Mouse (Mus musculus): ENCODE data around the gene Hpcal1. TPM values are rescaled to one million over a fixed set of nuclear protein-coding genes. Genes with fewer than 3 reads are reported as not detected.

Hpcal1 gene
- polyA plus RNA-seq, 1 experiment = 36.1 TPM

DNA sequence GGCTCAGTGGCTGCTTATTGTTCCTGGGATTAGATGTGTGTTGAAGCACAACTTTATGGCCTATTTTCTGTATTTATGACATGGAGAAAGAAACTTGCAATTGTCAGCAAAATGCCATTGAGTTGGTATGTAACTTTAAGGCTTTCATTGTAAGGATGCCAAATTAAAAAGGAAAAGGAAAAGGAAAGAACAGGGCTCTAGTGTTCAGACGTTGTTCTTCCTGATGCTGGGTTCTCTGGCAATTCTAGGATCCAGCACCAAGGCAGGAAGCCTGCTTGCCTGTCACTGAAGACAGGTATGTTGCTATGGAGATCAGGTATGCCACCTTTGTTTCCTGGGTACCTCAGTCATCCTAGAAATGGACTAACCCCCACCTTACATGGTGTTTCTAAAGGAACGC lies 11.1 kb downstream of the Hpcal1 start:
- Histone ChIP-seq H3K4me3 (replicated peaks; ENCODE audit: control insufficient read depth, low read depth, low read length) (no peak overlapping the region), H3K27ac (ENCODE audit: control insufficient read depth, insufficient read depth, low read depth, low read length, poor library complexity) (no peak overlapping the region), H3K4me1 (ENCODE audit: control insufficient read depth, insufficient read depth, low read length) (peaks cover 1% of the 10 kb centered on the region; the same call in 1 of the 2 replicates)
- 51% methylated on average over 2 of the region's 2 CpGs for WGBS
- TF ChIP-seq CTCF (IDR thresholded peaks at IDR 0.05; ENCODE audit: control insufficient read depth, insufficient read depth, low read length) = no peak
- no peak for TF ChIP-seq POLR2A (IDR thresholded peaks at IDR 0.05; ENCODE audit: borderline replicate concordance, control insufficient read depth, low read depth, low read length)

DNA sequence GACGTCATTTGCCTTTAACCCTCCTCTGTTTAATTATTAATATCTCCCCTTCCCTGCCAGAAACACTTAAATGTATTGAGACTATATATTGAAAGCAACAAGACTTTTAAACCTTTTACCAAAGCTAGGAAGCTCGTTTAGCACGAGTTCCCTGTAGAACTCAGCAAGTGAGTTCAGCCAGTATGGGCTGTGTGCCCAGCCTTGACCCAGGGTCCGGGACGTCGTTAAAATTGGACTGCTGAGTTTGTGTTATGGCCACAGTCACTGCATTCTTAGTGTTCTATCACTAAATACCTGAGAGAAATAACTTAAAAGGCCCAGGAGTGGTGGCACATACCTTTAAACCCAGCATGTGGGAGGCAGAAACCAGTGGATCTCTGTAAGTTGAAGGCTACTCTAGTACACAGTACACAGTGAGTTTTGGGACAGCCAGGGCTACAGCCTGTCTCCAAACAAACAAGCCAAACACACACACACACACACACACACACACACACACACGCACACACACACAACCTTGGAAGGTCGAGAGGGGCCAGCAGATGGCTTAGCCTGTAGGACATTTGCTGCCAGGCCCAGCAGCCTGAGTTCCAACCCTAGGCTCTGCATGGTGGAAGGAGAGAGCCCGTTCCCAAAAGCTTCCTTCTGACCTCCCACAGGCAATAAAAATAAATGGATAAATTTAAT lies 11.7 kb downstream of the Hpcal1 start:
- H3K27ac ChIP-seq (ENCODE audit: control insufficient read depth, insufficient read depth, low read depth, low read length, poor library complexity) = no peak overlapping the region
- no peaks in the 10 kb centered on the region; the same call in 1 of the 2 replicates for H3K4me1 ChIP-seq (ENCODE audit: control insufficient read depth, insufficient read depth, low read length)
- TF ChIP-seq POLR2A (IDR thresholded peaks at IDR 0.05; ENCODE audit: borderline replicate concordance, control insufficient read depth, low read depth, low read length) (no peak), CTCF (IDR thresholded peaks at IDR 0.05; ENCODE audit: control insufficient read depth, insufficient read depth, low read length) (no peak)
- 63% methylated on average over 9 of the region's 9 CpGs for WGBS
- no peak overlapping the region for H3K4me3 ChIP-seq (replicated peaks; ENCODE audit: control insufficient read depth, low read depth, low read length)

DNA sequence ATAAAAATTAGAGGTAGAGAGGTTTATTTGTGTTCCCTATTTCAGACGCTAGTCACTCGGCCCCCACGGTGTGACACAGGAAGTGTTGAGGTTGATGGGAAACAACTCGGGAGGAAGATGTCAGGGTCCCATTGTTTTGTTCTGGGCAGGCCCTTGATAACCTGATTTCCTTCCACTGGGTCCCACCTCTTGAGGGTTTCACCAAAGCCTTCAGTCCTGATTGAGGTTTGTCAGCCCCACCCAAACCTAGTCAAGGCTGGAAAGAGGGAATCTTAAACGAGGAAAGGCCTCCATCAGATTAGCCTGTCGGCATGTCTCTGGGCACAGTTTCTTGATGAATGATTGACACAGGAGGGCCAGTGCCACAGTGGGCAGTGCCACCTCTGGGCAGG lies 12.3 kb downstream of the Hpcal1 start:
- WGBS = 27% methylated on average over 6 of the region's 6 CpGs
- TF ChIP-seq CTCF (IDR thresholded peaks at IDR 0.05; ENCODE audit: control insufficient read depth, insufficient read depth, low read length) = no peak
- no peaks in the 10 kb centered on the region; the same call in 1 of the 2 replicates for H3K4me1 ChIP-seq (ENCODE audit: control insufficient read depth, insufficient read depth, low read length)
- H3K27ac ChIP-seq (ENCODE audit: control insufficient read depth, insufficient read depth, low read depth, low read length, poor library complexity) = no peak overlapping the region
- no peak overlapping the region for H3K4me3 ChIP-seq (replicated peaks; ENCODE audit: control insufficient read depth, low read depth, low read length)

DNA sequence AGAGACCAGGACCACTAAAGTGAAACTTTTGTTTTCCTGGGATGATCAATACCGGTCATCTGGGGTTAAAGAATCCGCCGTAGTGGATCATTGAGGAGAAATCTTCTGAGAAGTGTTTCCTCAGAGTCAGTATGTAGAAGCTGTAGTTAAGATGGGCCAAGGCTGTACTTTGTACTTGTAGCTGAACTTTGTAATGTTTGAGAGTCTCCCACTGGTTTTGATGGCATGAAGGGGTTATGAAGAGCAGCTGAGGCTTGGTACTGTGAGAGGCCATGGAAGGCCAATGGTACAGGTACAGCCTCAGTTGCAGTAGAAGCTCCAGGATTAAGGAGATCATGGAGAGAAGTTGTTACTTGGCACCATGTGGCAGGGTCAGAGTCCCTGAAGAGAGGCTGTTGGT lies 13.2 kb downstream of the Hpcal1 start:
- no peak for TF ChIP-seq CTCF (IDR thresholded peaks at IDR 0.05; ENCODE audit: control insufficient read depth, insufficient read depth, low read length)
- TF ChIP-seq POLR2A (IDR thresholded peaks at IDR 0.05; ENCODE audit: borderline replicate concordance, control insufficient read depth, low read depth, low read length) = no peak
- H3K4me1 ChIP-seq (ENCODE audit: control insufficient read depth, insufficient read depth, low read length) = no peaks in the 10 kb centered on the region; the same call in 1 of the 2 replicates
- WGBS = 93% methylated on average over 3 of the region's 3 CpGs

DNA sequence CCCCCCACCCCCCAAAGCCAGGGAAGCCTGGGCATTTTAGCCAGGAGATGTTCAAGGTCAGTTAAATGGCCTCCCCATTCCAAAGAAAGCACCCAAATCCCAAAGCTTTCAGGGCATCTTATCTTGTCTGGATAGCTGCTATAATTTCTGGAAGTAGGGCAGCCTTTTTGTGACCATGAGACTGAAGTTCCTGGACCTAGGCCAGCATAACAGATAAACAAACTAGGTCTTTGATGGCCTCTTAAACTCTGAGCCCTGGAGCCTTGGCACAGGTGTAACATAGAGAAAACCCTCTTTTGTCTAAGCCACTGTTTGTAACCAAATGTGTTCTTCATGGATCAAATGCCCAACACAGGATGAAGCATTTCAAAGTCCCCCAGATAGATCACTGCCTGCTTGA lies 16.8 kb downstream of the Hpcal1 start:
- no peak overlapping the region for H3K27ac ChIP-seq (ENCODE audit: control insufficient read depth, insufficient read depth, low read depth, low read length, poor library complexity)
- peaks cover 12% of the 10 kb centered on the region for H3K4me1 ChIP-seq (ENCODE audit: control insufficient read depth, insufficient read depth, low read length)
- no peak for TF ChIP-seq CTCF (IDR thresholded peaks at IDR 0.05; ENCODE audit: control insufficient read depth, insufficient read depth, low read length)
- no peak for TF ChIP-seq POLR2A (IDR thresholded peaks at IDR 0.05; ENCODE audit: borderline replicate concordance, control insufficient read depth, low read depth, low read length)
- H3K4me3 ChIP-seq (replicated peaks; ENCODE audit: control insufficient read depth, low read depth, low read length) = no peak overlapping the region

More for the DNA sequence above, 13.2 kb downstream of the Hpcal1 start:
- Histone ChIP-seq H3K4me3 (replicated peaks; ENCODE audit: control insufficient read depth, low read depth, low read length) (no peak overlapping the region), H3K27ac (ENCODE audit: control insufficient read depth, insufficient read depth, low read depth, low read length, poor library complexity) (no peak overlapping the region)

DNA sequence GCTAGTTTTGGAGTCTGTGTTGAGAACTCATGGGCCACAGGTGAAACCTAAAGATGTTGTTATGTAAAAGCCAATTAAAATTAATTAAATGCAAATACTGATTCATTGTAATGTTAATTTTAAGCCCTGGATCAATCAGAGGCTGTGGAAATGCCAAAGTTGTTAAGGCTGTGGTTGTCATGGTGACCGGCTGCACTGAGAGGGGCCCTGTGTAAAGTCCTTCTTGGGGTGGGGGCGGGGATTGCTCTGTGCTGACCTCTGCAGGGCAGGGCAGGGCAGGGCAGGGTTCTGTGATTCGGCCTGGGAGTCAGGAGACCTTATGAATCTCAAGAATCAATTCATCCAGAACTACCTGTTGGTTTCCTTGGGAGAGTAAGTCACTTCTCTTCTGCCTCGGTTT lies 18.8 kb downstream of the Hpcal1 start:
- 73% methylated on average over 4 of the region's 4 CpGs for WGBS
- no peak overlapping the region for H3K4me3 ChIP-seq (replicated peaks; ENCODE audit: control insufficient read depth, low read depth, low read length)
- no peak overlapping the region for H3K27ac ChIP-seq (ENCODE audit: control insufficient read depth, insufficient read depth, low read depth, low read length, poor library complexity)
- TF ChIP-seq POLR2A (IDR thresholded peaks at IDR 0.05; ENCODE audit: borderline replicate concordance, control insufficient read depth, low read depth, low read length) (no peak), CTCF (IDR thresholded peaks at IDR 0.05; ENCODE audit: control insufficient read depth, insufficient read depth, low read length) (no peak)
- peaks cover 17% of the 10 kb centered on the region for H3K4me1 ChIP-seq (ENCODE audit: control insufficient read depth, insufficient read depth, low read length)

DNA sequence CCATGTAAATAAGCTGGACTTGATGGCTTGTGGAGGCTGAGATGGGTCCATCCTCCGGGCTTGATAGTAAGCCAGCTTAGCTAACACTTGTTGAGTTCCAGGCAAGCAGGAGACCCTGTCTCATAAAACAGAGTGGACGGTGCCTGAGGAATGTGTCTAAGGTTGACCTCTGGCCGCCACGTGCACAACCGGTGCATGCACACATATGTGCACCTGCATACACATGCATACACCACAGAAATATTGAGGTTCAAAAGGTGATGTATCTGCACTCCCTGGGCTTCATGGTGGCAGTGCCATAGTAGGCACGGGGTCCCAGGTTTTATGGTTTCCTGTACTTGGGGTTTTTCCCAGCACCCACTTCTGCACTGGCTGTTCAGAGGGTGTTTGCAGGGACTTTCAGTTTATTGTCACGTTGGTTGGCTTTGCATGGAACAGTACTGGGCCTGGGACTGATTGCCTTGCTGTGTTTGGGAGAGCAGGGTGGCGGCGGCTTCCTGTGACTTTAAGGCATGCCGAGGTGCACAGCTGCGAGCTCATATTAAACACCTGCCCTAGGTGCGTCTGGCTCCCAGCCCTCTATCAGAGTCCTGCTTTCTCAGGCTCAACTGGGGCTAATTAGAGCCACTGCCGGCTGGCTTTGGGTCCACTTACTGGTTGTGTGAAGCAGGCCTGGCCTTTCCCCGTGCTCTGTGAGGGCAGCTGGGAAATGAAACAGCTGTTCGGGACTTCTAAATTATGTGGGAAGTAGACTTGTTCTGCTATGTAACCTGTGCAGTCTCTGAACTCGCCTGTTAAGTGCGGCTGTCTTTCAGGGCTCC lies 19.5 kb downstream of the Hpcal1 start:
- Histone ChIP-seq H3K4me1 (ENCODE audit: control insufficient read depth, insufficient read depth, low read length) (peaks cover 21% of the 10 kb centered on the region), H3K4me3 (replicated peaks; ENCODE audit: control insufficient read depth, low read depth, low read length) (no peak overlapping the region), H3K27ac (ENCODE audit: control insufficient read depth, insufficient read depth, low read depth, low read length, poor library complexity) (peak overlapping the region; percentile 17)
- TF ChIP-seq POLR2A (IDR thresholded peaks at IDR 0.05; ENCODE audit: borderline replicate concordance, control insufficient read depth, low read depth, low read length) (no peak), CTCF (IDR thresholded peaks at IDR 0.05; ENCODE audit: control insufficient read depth, insufficient read depth, low read length) (no peak)
- WGBS = 41% methylated on average over 17 of the region's 17 CpGs

DNA sequence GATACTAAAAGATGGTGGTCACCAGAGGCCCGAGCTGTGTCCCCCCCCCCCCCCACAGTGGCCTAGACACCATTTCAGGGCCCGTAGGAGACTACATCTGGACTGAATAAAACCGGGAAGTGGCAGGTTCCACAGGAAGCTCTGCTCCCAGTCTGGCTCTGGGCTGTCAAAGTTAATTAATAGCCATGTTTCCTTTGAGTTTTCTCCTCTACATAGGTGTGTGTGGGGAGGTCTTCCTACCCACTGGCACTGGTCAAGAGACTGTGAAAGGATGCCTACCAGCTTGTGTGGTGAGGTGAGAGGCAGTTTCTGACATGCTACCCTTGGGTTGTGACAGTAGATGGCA lies 20.1 kb downstream of the Hpcal1 start:
- WGBS = 0% methylated on average over 3 of the region's 3 CpGs
- no peak overlapping the region for H3K27ac ChIP-seq (ENCODE audit: control insufficient read depth, insufficient read depth, low read depth, low read length, poor library complexity)
- no peak overlapping the region for H3K4me3 ChIP-seq (replicated peaks; ENCODE audit: control insufficient read depth, low read depth, low read length)
- TF ChIP-seq CTCF (IDR thresholded peaks at IDR 0.05; ENCODE audit: control insufficient read depth, insufficient read depth, low read length) (no peak), POLR2A (IDR thresholded peaks at IDR 0.05; ENCODE audit: borderline replicate concordance, control insufficient read depth, low read depth, low read length) (no peak)
- H3K4me1 ChIP-seq (ENCODE audit: control insufficient read depth, insufficient read depth, low read length) = peaks cover 23% of the 10 kb centered on the region

Data from bone marrow, adult 2 months (tissue).